Mouse (Mus musculus): Measurements from ENCODE around the gene Itga3. TPM values are rescaled to one million over a fixed set of nuclear protein-coding genes. Genes with fewer than 3 reads are reported as not detected.

The Itga3 gene
- total and polyA plus RNA-seq, 3 experiments, result 5.8 to 53.0 (median 9.0) TPM

DNA sequence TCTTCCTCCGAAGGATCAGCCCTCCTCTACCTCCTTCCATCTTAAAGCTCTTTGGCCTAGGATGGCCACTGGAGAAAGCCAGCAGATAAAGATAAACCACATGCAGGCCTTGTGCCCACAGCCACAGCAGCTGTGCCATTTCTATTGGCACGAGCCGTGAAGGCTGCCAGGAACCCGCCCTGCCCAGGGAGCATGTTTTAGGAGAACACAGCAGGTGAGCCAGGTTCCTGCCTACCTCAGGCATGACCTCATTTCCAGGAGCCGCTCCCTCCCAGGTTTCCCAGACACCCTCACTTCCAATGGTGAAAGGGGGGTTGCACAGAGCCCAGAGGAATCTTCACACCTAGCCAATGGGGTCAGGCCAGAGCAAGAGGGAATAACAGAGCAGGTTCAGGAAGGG, 3.8 kb downstream of the Itga3 start:
- in situ Hi-C loops (cut with MboI; ENCODE audit: low pct_ligation_motif_present, low pct_unique_long_range_greater_than_20kb, low sequenced_read_pairs), result loop anchor here (5.0 kb wide), 1 partner anchor 34 kb away; no protein-coding TSS in a partner anchor
- Histone ChIP-seq H3K4me3 (replicated peaks in 1 of 3; ENCODE audit: low read depth in 2 of 3, low read length in 2 of 3, poor library complexity in 1 of 3) (no peak overlapping the region), H3K4me2 (ENCODE audit: insufficient read depth, low read depth, poor library complexity, severe bottlenecking) (no peak overlapping the region), H3K9me3 (replicated peaks; ENCODE audit: low read length) (no peaks in the 10 kb centered on the region), H3K9ac (ENCODE audit: insufficient read depth, low read depth) (no peak overlapping the region), H3K79me2 (replicated peaks; ENCODE audit: control insufficient read depth, extremely low read depth, insufficient read depth, poor library complexity, severe bottlenecking) (peaks cover 42% of the 10 kb centered on the region), H3K36me3 (replicated peaks in 1 of 2; ENCODE audit: control insufficient read depth in 1 of 2, insufficient read depth in 1 of 2, low read length in 1 of 2) (peaks cover 10 to 34% of the 10 kb centered on the region in 2 experiments), H3K27ac (ENCODE audit: insufficient read depth, low read depth) (no peak overlapping the region), H3K4me1 (ENCODE audit: control insufficient read depth in 1 of 2, insufficient read depth in 2 of 2) (peaks cover 13 to 42% of the 10 kb centered on the region in 2 experiments), H3K27me3 (replicated peaks) (peaks cover 14% of the 10 kb centered on the region)
- no peak for DNase-seq (ENCODE audit: extremely low read depth)
- dilution Hi-C loops (cut with MboI; ENCODE audit: extremely low pct_ligation_motif_present, extremely low pct_unique_long_range_greater_than_20kb, low sequenced_read_pairs), result no loop called here
- TF ChIP-seq ETS1 (conservative IDR thresholded peaks at IDR 0.05; ENCODE audit: low read depth, low read length) (no peak), UBTF (IDR thresholded peaks at IDR 0.05; ENCODE audit: low read depth, low read length) (no peak), NELFE (IDR thresholded peaks at IDR 0.05; ENCODE audit: low read depth, low read length) (no peak), RAD21 (IDR thresholded peaks at IDR 0.05; ENCODE audit: low read depth, low read length) (no peak), KAT2A (IDR thresholded peaks at IDR 0.05; ENCODE audit: insufficient replicate concordance, low read length) (no peak), TBP (conservative IDR thresholded peaks at IDR 0.05; ENCODE audit: low read depth, low read length) (no peak), MEF2A (IDR thresholded peaks at IDR 0.05; ENCODE audit: borderline replicate concordance, low read depth, low read length) (no peak), SMC3 (IDR thresholded peaks at IDR 0.05; ENCODE audit: low read depth, low read length) (no peak), ZNF384 (IDR thresholded peaks at IDR 0.05; ENCODE audit: low read depth, low read length) (no peak), EP300 (IDR thresholded peaks at IDR 0.05; ENCODE audit: low read length) (no peak), MXI1 (IDR thresholded peaks at IDR 0.05; ENCODE audit: low read depth, low read length) (no peak), USF1 (IDR thresholded peaks at IDR 0.05; ENCODE audit: low read depth, low read length) (no peak), JUN (IDR thresholded peaks at IDR 0.05; ENCODE audit: insufficient read depth, low read depth, low read length) (no peak), GABPA (IDR thresholded peaks at IDR 0.05; ENCODE audit: insufficient replicate concordance, low read depth, low read length) (no peak), POLR2AphosphoS2 (IDR thresholded peaks at IDR 0.05; ENCODE audit: low read depth, low read length) (no peak), MYC (IDR thresholded peaks at IDR 0.05; ENCODE audit: low read depth, low read length) (no peak), POLR2A (IDR thresholded peaks at IDR 0.05; ENCODE audit: low read depth, low read length) (no peak), PAX5 (IDR thresholded peaks at IDR 0.05; ENCODE audit: low read length) (no peak), MAZ (IDR thresholded peaks at IDR 0.05; ENCODE audit: low read depth, low read length) (no peak)

DNA sequence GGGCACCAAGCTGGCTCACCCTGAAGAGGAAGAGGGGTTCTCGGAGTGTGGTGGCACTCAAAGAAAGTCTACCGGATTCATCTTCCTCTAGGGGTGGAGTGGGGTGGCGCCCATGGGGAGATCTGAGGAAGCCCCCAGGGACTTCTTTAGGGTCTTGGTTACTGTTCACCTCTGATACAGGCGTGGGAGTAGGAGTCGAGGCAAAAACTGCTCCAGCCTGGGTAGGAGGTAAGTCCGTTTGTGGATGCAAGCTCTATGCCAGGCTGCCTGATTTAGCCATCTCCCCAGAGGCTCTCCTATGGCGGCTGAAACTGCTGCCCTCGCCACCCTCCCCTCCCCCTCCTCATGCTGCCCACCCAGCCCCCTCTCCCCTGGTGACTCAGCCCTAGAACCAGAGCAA, 4.5 kb downstream of the Itga3 start:
- no peak overlapping the region for H3K4me2 ChIP-seq (ENCODE audit: insufficient read depth, low read depth, poor library complexity, severe bottlenecking)
- in situ Hi-C loops (cut with MboI; ENCODE audit: low pct_ligation_motif_present, low pct_unique_long_range_greater_than_20kb, low sequenced_read_pairs), result loop anchor here (5.0 kb wide), 1 partner anchor 35 kb away; no protein-coding TSS in a partner anchor

More for the DNA sequence above, 4.5 kb downstream of the Itga3 start:
- DNase-seq (ENCODE audit: extremely low read depth), result no peak
- Histone ChIP-seq H3K9me3 (replicated peaks; ENCODE audit: low read length) (no peaks in the 10 kb centered on the region), H3K27ac (ENCODE audit: insufficient read depth, low read depth) (no peak overlapping the region), H3K79me2 (replicated peaks; ENCODE audit: control insufficient read depth, extremely low read depth, insufficient read depth, poor library complexity, severe bottlenecking) (peaks cover 42% of the 10 kb centered on the region), H3K27me3 (replicated peaks) (peaks cover 7% of the 10 kb centered on the region), H3K36me3 (replicated peaks in 1 of 2; ENCODE audit: control insufficient read depth in 1 of 2, insufficient read depth in 1 of 2, low read length in 1 of 2) (peaks cover 15 to 39% of the 10 kb centered on the region in 2 experiments), H3K9ac (ENCODE audit: insufficient read depth, low read depth) (no peak overlapping the region), H3K4me1 (ENCODE audit: control insufficient read depth in 1 of 2, insufficient read depth in 2 of 2) (peaks cover 10 to 36% of the 10 kb centered on the region in 2 experiments), H3K4me3 (replicated peaks in 1 of 3; ENCODE audit: low read depth in 2 of 3, low read length in 2 of 3, poor library complexity in 1 of 3) (no peak overlapping the region)
- TF ChIP-seq ZKSCAN1 (IDR thresholded peaks at IDR 0.05; ENCODE audit: borderline replicate concordance, low read depth, low read length) (no peak), CTCF (conservative IDR thresholded peaks at IDR 0.05 in 1 of 2, IDR thresholded peaks at IDR 0.05 in 1 of 2; ENCODE audit: low read depth in 2 of 2, low read length in 2 of 2) (no peak), EP300 (IDR thresholded peaks at IDR 0.05; ENCODE audit: low read length) (no peak), IRF4 (IDR thresholded peaks at IDR 0.05; ENCODE audit: low read depth, low read length) (no peak), MXI1 (IDR thresholded peaks at IDR 0.05; ENCODE audit: low read depth, low read length) (no peak), CHD2 (IDR thresholded peaks at IDR 0.05; ENCODE audit: low read length) (no peak), ZMIZ1 (IDR thresholded peaks at IDR 0.05; ENCODE audit: low read depth, low read length) (no peak), ETS1 (conservative IDR thresholded peaks at IDR 0.05; ENCODE audit: low read depth, low read length) (no peak), MAFK (IDR thresholded peaks at IDR 0.05; ENCODE audit: insufficient replicate concordance, low read length) (no peak), GABPA (IDR thresholded peaks at IDR 0.05; ENCODE audit: insufficient replicate concordance, low read depth, low read length) (no peak), MAZ (IDR thresholded peaks at IDR 0.05; ENCODE audit: low read depth, low read length) (no peak), PAX5 (IDR thresholded peaks at IDR 0.05; ENCODE audit: low read length) (no peak), KAT2A (IDR thresholded peaks at IDR 0.05; ENCODE audit: insufficient replicate concordance, low read length) (no peak), HCFC1 (IDR thresholded peaks at IDR 0.05; ENCODE audit: low read depth, low read length) (no peak), ZNF384 (IDR thresholded peaks at IDR 0.05; ENCODE audit: low read depth, low read length) (no peak)
- dilution Hi-C loops (cut with MboI; ENCODE audit: extremely low pct_ligation_motif_present, extremely low pct_unique_long_range_greater_than_20kb, low sequenced_read_pairs), result no loop called here

All from CH12.LX (cell line).